Mouse (Mus musculus) heart, adult 9 months (tissue): ENCODE measurements around the gene Vmn1r69.

Experiments used
- DNase-seq, 2 experiments: peaks; one replicate each; pipeline ENCODE4 v3.0.0; 2022; ENCODE audit warnings: low spot score in 2 of 2

The Vmn1r69 gene

DNA sequence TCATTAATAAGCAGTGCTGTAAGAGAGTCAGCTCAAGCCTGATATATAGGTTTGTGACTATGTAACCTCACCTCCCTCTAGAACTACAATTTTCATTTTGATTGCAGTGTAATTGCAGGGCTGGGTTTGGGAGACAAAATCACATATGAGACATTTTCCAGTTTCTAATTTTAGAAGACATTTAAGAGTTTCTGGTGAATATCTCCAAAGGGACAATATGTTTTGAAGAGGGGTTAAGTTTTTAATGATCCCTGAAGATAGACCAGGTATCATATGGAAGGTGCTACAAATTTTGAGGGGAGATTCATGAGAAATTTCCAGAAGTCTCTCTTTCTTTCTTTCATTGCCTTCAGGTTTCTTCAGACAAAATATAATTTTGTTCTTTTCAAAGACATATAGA lies at the start of gene Vmn1r69:
Gene Vmn1r69, minus strand, starts transcription at position 101 of the 400 bp plus-strand sequence.
- DNase-seq = no peak

DNA sequence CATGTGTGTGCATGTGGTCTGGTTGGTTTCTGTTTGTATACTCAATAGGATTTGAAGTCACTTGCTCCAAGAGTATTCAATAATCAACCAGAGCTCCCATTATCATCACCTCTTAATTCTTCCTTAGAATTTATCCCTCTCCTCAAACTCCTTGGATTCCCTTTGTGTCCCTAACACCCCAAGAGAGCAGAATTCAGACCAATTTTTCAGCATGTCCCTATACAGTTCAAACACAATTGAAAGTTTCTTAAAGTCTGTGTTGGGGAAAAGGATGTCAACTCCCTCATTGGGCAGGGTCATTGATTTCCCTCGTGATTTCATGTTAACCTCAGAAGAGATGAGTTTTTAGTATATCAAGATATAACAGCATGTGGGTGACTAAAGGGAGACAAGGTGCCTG lies 17.8 kb upstream of the Vmn1r69 start, which contains the start of gene Vmn1r70:
Gene Vmn1r70, plus strand, starts transcription at position 301 of the 400 bp plus-strand sequence.
- no peak for DNase-seq

DNA sequence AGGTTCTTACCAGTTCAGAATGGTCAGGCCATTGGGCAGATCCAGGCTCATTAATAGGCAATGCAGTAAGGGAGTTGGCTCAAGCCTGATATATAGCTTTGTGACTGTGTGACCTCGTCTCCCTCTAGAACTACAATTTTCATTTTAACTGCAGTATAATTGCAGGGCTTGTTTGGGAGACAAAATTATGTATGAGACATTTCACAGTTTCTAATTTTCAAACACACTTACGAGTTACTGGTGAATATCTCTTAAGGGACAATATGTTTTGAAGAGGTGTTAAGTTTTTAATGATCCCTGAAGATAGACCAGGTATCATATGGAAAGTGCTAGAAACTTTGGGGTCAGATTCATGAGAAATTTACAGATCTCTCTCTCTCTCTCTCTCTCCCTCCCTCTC lies 55.1 kb downstream of the Vmn1r69 start, which contains the start of gene Vmn1r68:
Gene Vmn1r68, minus strand, starts transcription at position 101 of the 400 bp plus-strand sequence.
- no peak for DNase-seq
